Mouse (Mus musculus) cerebellum, postnatal 10 days (tissue): Measurements from ENCODE around the gene Mus81.

ENCODE experiments used
- DNase-seq, 2 experiments: peaks; one replicate each; pipeline ENCODE4 v3.0.0; 2021; ENCODE audit warnings: mixed read lengths in 2 of 2

The Mus81 gene

DNA sequence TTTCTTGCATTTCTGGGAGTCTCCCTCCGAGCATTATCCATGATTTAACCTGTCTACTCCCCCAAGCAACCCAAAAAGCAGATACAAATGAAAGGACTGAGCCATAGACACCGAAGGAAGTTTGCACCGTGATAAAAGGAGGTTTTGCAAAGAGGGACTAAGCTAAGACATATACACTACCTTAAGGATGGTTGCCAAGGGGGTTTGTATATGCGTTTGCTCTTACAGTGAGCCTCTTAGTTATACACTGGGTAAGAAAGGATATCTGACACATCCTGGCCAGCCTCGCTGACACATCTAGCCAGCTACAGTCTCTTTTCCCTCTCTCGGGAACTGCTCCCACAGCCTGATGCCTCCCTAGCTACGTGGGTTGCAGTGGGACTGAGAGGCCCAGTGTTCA is 54.3 kb downstream of the Mus81 start:
- no peak for DNase-seq

DNA sequence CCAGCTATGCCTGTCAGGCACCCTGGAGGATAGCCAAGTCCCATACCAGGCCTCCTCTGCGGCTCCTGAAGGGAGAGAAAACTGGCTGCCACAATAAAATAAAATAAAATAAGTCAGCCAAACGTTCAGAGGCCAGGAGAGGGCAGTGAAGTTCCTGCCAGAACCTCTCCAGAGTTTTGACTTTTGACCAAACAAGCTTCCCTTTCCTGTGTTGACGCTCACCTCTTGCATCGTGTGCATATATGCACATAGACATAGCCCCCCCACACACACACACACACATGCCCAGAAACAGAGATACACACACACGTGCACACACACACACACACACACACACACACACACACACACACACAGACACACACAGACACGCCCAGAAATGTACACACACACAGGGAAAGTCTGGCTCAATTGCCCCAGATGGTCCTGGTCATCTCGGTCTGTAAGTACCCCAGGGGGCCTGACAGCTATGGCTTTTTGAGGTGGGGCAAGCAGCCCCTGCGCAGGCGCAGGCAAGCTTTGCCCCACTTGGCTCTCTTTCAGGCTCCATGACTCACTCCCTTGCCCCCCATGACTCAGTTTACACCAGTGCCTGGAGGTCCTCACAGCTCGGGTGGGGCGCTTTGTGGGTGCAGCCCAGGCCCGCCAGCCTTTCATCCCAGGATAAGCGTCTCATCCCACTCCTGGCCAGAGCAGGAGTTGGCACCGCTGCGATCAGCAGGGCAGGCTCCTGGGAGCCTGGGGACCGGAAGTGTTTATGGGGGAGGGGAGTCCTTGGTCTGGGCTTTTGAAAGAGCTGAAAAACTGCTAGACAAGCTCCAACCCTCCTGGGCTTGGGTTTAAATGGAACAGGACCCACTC is 55.0 kb downstream of the Mus81 start:
- peak; percentile 61 to 67 for DNase-seq
